Mouse (Mus musculus): Measurements from ENCODE around the gene Olfr896-ps1. TPM values are rescaled to one million over a fixed set of nuclear protein-coding genes. Genes with fewer than 3 reads are reported as not detected.

The Olfr896-ps1 gene
- polyA plus RNA-seq (2021): not detected

GRCm38 (mm10) chr9:38290807-38291206 is at the start of gene Olfr896-ps1:
Gene Olfr896-ps1, plus strand, starts transcription at chr9:38291107.
- no peak for DNase-seq (ENCODE audit: low read depth, low spot score)
- ChIA-PET POLR2A (no interaction called here), CTCF (interaction anchor here (1.4 kb wide), 1 partner anchor 29 kb away, joined by 3 read pairs; no protein-coding TSS in a partner anchor)
- no peak for TF ChIP-seq CTCF (IDR thresholded peaks at IDR 0.05)
- no peak for ATAC-seq
- H3K27me3 ChIP-seq: no peaks in the 10 kb centered on the region
- in situ Hi-C loops (cut with MboI; ENCODE audit: low pct_unique_long_range_greater_than_20kb): no loop called here

GRCm38 (mm10) chr9:38252474-38252873 is 38.4 kb upstream of the Olfr896-ps1 start, which contains the start of gene Olfr143:
Gene Olfr143, plus strand, starts transcription at chr9:38252774.
- ChIA-PET POLR2A (no interaction called here), CTCF (no interaction called here)
- in situ Hi-C loops (cut with MboI; ENCODE audit: low pct_unique_long_range_greater_than_20kb): no loop called here
- TF ChIP-seq CTCF (IDR thresholded peaks at IDR 0.05): no peak
- no peaks in the 10 kb centered on the region for H3K27me3 ChIP-seq
- no peak for DNase-seq (ENCODE audit: low read depth, low spot score)
- no peak for ATAC-seq

GRCm38 (mm10) chr9:38267551-38267950 is 23.4 kb upstream of the Olfr896-ps1 start, which contains the start of gene Olfr895:
Gene Olfr895, plus strand, starts transcription at chr9:38267851.
- POLR2A ChIA-PET: no interaction called here
- DNase-seq (ENCODE audit: low read depth, low spot score): no peak
- in situ Hi-C loops (cut with MboI; ENCODE audit: low pct_unique_long_range_greater_than_20kb): no loop called here
- CTCF ChIA-PET: no interaction called here
- no peaks in the 10 kb centered on the region for H3K27me3 ChIP-seq
- ATAC-seq: no peak
- TF ChIP-seq CTCF (IDR thresholded peaks at IDR 0.05): no peak

DNA sequence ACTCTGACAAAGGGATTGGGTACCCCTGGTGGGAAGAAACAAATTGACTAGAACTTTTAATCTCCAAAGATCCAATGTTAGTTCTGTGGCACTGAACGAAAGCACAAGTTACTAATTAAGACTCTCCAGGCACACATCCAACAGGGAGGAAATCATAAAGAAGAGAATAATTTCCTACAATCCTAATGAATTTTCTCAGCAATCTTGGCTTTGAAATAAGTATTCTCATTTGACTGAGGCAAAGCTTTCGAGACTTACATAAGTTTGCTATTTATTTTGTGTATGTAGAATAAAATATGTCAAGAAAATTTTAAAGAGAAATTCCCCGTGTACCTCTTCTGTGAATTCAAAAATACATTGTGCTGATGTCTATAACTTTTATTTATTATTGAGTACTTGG is 37.9 kb downstream of the Olfr896-ps1 start, which contains the start of gene Olfr25:
Gene Olfr25, plus strand, starts transcription at position 301 of the 400 bp plus-strand sequence.
- no peak for TF ChIP-seq CTCF (IDR thresholded peaks at IDR 0.05)
- ChIA-PET POLR2A (no interaction called here), CTCF (no interaction called here)
- DNase-seq (ENCODE audit: low read depth, low spot score) (no peak), ATAC-seq (no peak)
- no peaks in the 10 kb centered on the region for H3K27me3 ChIP-seq
- in situ Hi-C loops (cut with MboI; ENCODE audit: low pct_unique_long_range_greater_than_20kb): no loop called here

Other genes starting within 250 kb of the Olfr896-ps1 start
- gene Olfr884, start 244.6 kb upstream of the Olfr896-ps1 start, polyA plus RNA-seq (2021): not detected
- gene Olfr885, start 229.8 kb upstream of the Olfr896-ps1 start, polyA plus RNA-seq (2021): not detected
- gene Olfr887, start 207.0 kb upstream of the Olfr896-ps1 start, polyA plus RNA-seq (2021): not detected
- gene Olfr888, start 183.0 kb upstream of the Olfr896-ps1 start, polyA plus RNA-seq (2021): not detected
- gene Olfr889, start 175.9 kb upstream of the Olfr896-ps1 start, polyA plus RNA-seq (2021): 0.05 TPM
- gene Olfr890, start 148.6 kb upstream of the Olfr896-ps1 start, polyA plus RNA-seq (2021): not detected
- not detected for gene Olfr891, start 110.3 kb upstream of the Olfr896-ps1 start, polyA plus RNA-seq (2021)
- gene Olfr893, start 82.7 kb upstream of the Olfr896-ps1 start, polyA plus RNA-seq (2021): not detected
- gene Olfr894, start 73.1 kb upstream of the Olfr896-ps1 start, polyA plus RNA-seq (2021): not detected
- not detected for gene Olfr143, start 38.3 kb upstream of the Olfr896-ps1 start, polyA plus RNA-seq (2021)
- not detected for gene Olfr895, start 23.3 kb upstream of the Olfr896-ps1 start, polyA plus RNA-seq (2021)
- gene Olfr25, start 38.0 kb downstream of the Olfr896-ps1 start, polyA plus RNA-seq (2021): not detected
- gene Olfr898, start 57.3 kb downstream of the Olfr896-ps1 start, polyA plus RNA-seq (2021): not detected
- gene Olfr250, start 75.8 kb downstream of the Olfr896-ps1 start, polyA plus RNA-seq (2021): not detected
- not detected for gene Olfr251, start 86.0 kb downstream of the Olfr896-ps1 start, polyA plus RNA-seq (2021)
- gene Olfr147, start 110.6 kb downstream of the Olfr896-ps1 start, polyA plus RNA-seq (2021): not detected
- not detected for gene Olfr901, start 138.3 kb downstream of the Olfr896-ps1 start, polyA plus RNA-seq (2021)
- not detected for gene Olfr902, start 156.5 kb downstream of the Olfr896-ps1 start, polyA plus RNA-seq (2021)
- gene Olfr904, start 172.0 kb downstream of the Olfr896-ps1 start, polyA plus RNA-seq (2021): not detected
- 0.05 TPM for gene Olfr905, start 180.0 kb downstream of the Olfr896-ps1 start, polyA plus RNA-seq (2021)
- not detected for gene Olfr906, start 196.0 kb downstream of the Olfr896-ps1 start, polyA plus RNA-seq (2021)
- not detected for gene Olfr907, start 204.7 kb downstream of the Olfr896-ps1 start, polyA plus RNA-seq (2021)
- not detected for gene Olfr911-ps1, start 230.5 kb downstream of the Olfr896-ps1 start, polyA plus RNA-seq (2021)
- not detected for gene Olfr910, start 246.7 kb downstream of the Olfr896-ps1 start, polyA plus RNA-seq (2021)

Data from Patski (cell line).